Mouse (Mus musculus): ENCODE results near the gene Ccdc154. TPM values are rescaled to one million over a fixed set of nuclear protein-coding genes. Genes with fewer than 3 reads are reported as not detected.

The Ccdc154 gene
- 0.04 TPM in 1 of 2 replicates, not detected in the other for polyA plus RNA-seq (2012; rRNA removed; ENCODE audit: low replicate concordance)

GRCm38 (mm10) chr17:25162161-25162560 lies at the start of gene Ccdc154:
Gene Ccdc154 (plus strand): TSS chr17:25162461.

GRCm38 (mm10) chr17:25115664-25116432 lies 46.4 kb upstream of the Ccdc154 start, which contains the start of gene Telo2:
Gene Telo2 (minus strand): TSS chr17:25115967.

GRCm38 (mm10) chr17:25120406-25120805 lies 41.9 kb upstream of the Ccdc154 start, which contains the start of gene Ptx4:
Gene Ptx4 (plus strand): TSS chr17:25120760.

GRCm38 (mm10) chr17:25133275-25133698 lies 29.0 kb upstream of the Ccdc154 start, which contains the start of gene Clcn7:
Gene Clcn7 (plus strand): TSS chr17:25133391.

GRCm38 (mm10) chr17:25175411-25175810 lies 13.2 kb downstream of the Ccdc154 start, which contains the start of gene Gm38655:
Gene Gm38655 (minus strand): TSS chr17:25175471.

GRCm38 (mm10) chr17:25184129-25184691 lies 21.9 kb downstream of the Ccdc154 start, which contains the start of gene BC003965:
Gene BC003965 (plus strand): TSS chr17:25184554.

GRCm38 (mm10) chr17:25188150-25189031 lies 26.1 kb downstream of the Ccdc154 start, which contains the start of gene Unkl:
Gene Unkl (plus strand): TSS chr17:25188397.

Other genes starting within 250 kb of the Ccdc154 start
- 103 and 150 TPM in 2 replicates for gene Mapk8ip3, start 225.5 kb upstream of the Ccdc154 start, polyA plus RNA-seq (2012; rRNA removed; ENCODE audit: low replicate concordance)
- gene Jpt2, start 201.8 kb upstream of the Ccdc154 start, polyA plus RNA-seq (2012; rRNA removed; ENCODE audit: low replicate concordance), result 33.2 and 36.8 TPM in 2 replicates
- 18.4 and 29.4 TPM in 2 replicates for gene Cramp1l, start 146.7 kb upstream of the Ccdc154 start, polyA plus RNA-seq (2012; rRNA removed; ENCODE audit: low replicate concordance)
- 14.3 and 23.1 TPM in 2 replicates for gene Ift140, start 146.4 kb upstream of the Ccdc154 start, polyA plus RNA-seq (2012; rRNA removed; ENCODE audit: low replicate concordance)
- gene Tmem204, start 78.9 kb upstream of the Ccdc154 start, polyA plus RNA-seq (2012; rRNA removed; ENCODE audit: low replicate concordance), result 53.5 and 71.2 TPM in 2 replicates
- gene Telo2, start 46.5 kb upstream of the Ccdc154 start, polyA plus RNA-seq (2012; rRNA removed; ENCODE audit: low replicate concordance), result 15.3 and 43.8 TPM in 2 replicates
- 0.11 TPM in 1 of 2 replicates, not detected in the other for gene Ptx4, start 41.7 kb upstream of the Ccdc154 start, polyA plus RNA-seq (2012; rRNA removed; ENCODE audit: low replicate concordance)
- 42.8 and 52.6 TPM in 2 replicates for gene Clcn7, start 29.1 kb upstream of the Ccdc154 start, polyA plus RNA-seq (2012; rRNA removed; ENCODE audit: low replicate concordance)
- not detected in 2 replicates for gene Gm38655, start 13.0 kb downstream of the Ccdc154 start, polyA plus RNA-seq (2012; rRNA removed; ENCODE audit: low replicate concordance)
- gene BC003965, start 22.1 kb downstream of the Ccdc154 start, polyA plus RNA-seq (2012; rRNA removed; ENCODE audit: low replicate concordance), result 12.1 and 13.6 TPM in 2 replicates
- 12.5 and 21.7 TPM in 2 replicates for gene Unkl, start 25.9 kb downstream of the Ccdc154 start, polyA plus RNA-seq (2012; rRNA removed; ENCODE audit: low replicate concordance)
- 40.8 and 46.8 TPM in 2 replicates for gene Gnptg, start 77.7 kb downstream of the Ccdc154 start, polyA plus RNA-seq (2012; rRNA removed; ENCODE audit: low replicate concordance)
- 21.1 and 23.1 TPM in 2 replicates for gene Tsr3, start 77.7 kb downstream of the Ccdc154 start, polyA plus RNA-seq (2012; rRNA removed; ENCODE audit: low replicate concordance)
- 5.7 and 6.2 TPM in 2 replicates for gene Baiap3, start 93.9 kb downstream of the Ccdc154 start, polyA plus RNA-seq (2012; rRNA removed; ENCODE audit: low replicate concordance)
- gene Ube2i, start 112.2 kb downstream of the Ccdc154 start, polyA plus RNA-seq (2012; rRNA removed; ENCODE audit: low replicate concordance), result 103 and 196 TPM in 2 replicates
- 0.09 and 1.2 TPM in 2 replicates for gene Prss34, start 135.9 kb downstream of the Ccdc154 start, polyA plus RNA-seq (2012; rRNA removed; ENCODE audit: low replicate concordance)
- gene Prss28, start 146.2 kb downstream of the Ccdc154 start, polyA plus RNA-seq (2012; rRNA removed; ENCODE audit: low replicate concordance), result not detected in 2 replicates
- not detected in 2 replicates for gene Prss29, start 156.2 kb downstream of the Ccdc154 start, polyA plus RNA-seq (2012; rRNA removed; ENCODE audit: low replicate concordance)
- 0.64 and 1.0 TPM in 2 replicates for gene Tpsab1, start 183.1 kb downstream of the Ccdc154 start, polyA plus RNA-seq (2012; rRNA removed; ENCODE audit: low replicate concordance)
- gene Tpsb2, start 203.8 kb downstream of the Ccdc154 start, polyA plus RNA-seq (2012; rRNA removed; ENCODE audit: low replicate concordance), result 2.8 and 25.6 TPM in 2 replicates
- gene Tpsg1, start 206.8 kb downstream of the Ccdc154 start, polyA plus RNA-seq (2012; rRNA removed; ENCODE audit: low replicate concordance), result 0.39 TPM in 1 of 2 replicates, not detected in the other

All from subcutaneous adipose tissue, adult 2 months (tissue).